Mouse (Mus musculus) small intestine, adult 2 months (tissue): ENCODE results near the gene Polr1e. TPM values are rescaled to one million over a fixed set of nuclear protein-coding genes. Genes with fewer than 3 reads are reported as not detected.
A peak's percentile ranks its signal among the peaks of the same experiment; 100 is the strongest.

Experiments used
- H3K27ac ChIP-seq: fragments of 200-500 bp; 2 replicates; pipeline ENCODE4 v1.5.1; 2012; ENCODE audit warnings: low read depth, low read length, control low read depth, inconsistent platforms; ENCODE audit not compliant: insufficient read depth
- H3K27me3 ChIP-seq: fragments of 200-500 bp; 2 replicates; pipeline ENCODE4 v1.6.1; 2012; ENCODE audit warnings: mild to moderate bottlenecking, moderate library complexity, low read length, inconsistent platforms; ENCODE audit not compliant: control insufficient read depth, insufficient read depth
- H3K36me3 ChIP-seq: fragments of 200-500 bp; 2 replicates; pipeline ENCODE4 v1.6.1; 2012; ENCODE audit warnings: mild to moderate bottlenecking, low read length, control low read depth, inconsistent platforms; ENCODE audit not compliant: control insufficient read depth, insufficient read depth
- H3K4me1 ChIP-seq: fragments of 200-500 bp; 2 replicates; pipeline ENCODE4 v1.6.1; 2012; ENCODE audit warnings: low read length, inconsistent platforms, mixed read lengths; ENCODE audit not compliant: control insufficient read depth, insufficient read depth, insufficient read length
- H3K4me3 ChIP-seq: fragments of 200-500 bp; 2 replicates; pipeline ENCODE4 v1.5.1; 2012; ENCODE audit warnings: low read depth, mild to moderate bottlenecking, control low read depth, inconsistent platforms, low read length, moderate library complexity
- CTCF ChIP-seq: fragments of 200-500 bp; IDR thresholded peaks from 2 replicates; pipeline ENCODE4 v1.5.1; 2012; ENCODE audit warnings: low read depth, mild to moderate bottlenecking, control low read depth, inconsistent platforms, low read length, moderate library complexity, mixed read lengths; ENCODE audit not compliant: insufficient replicate concordance, insufficient read length; ENCODE audit errors: extremely low read depth
- POLR2A ChIP-seq: fragments of 200-500 bp; IDR thresholded peaks from 2 replicates; pipeline ENCODE4 v1.6.1; 2012; ENCODE audit warnings: low read depth, mild to moderate bottlenecking, control low read depth, inconsistent platforms, low read length, moderate library complexity
- WGBS: fragments of 180-500 bp; shearing (Covaris S2); methylation state at CpG from one replicate; pipeline ENCODE4 v1.1.7; 2018; 5-methylcytosine and 5-hydroxymethylcytosine counted together
- polyA plus RNA-seq: library from polyadenylated mRNA; depleted of rRNA; stranded (reverse); fragments of >200 nt; gene quantifications from 2 replicates; pipeline ENCODE4 v1.2.3, GENCODE M21; 2012; rRNA removed

The Polr1e gene
- polyA plus RNA-seq = 1.8 and 2.3 TPM in 2 replicates

DNA sequence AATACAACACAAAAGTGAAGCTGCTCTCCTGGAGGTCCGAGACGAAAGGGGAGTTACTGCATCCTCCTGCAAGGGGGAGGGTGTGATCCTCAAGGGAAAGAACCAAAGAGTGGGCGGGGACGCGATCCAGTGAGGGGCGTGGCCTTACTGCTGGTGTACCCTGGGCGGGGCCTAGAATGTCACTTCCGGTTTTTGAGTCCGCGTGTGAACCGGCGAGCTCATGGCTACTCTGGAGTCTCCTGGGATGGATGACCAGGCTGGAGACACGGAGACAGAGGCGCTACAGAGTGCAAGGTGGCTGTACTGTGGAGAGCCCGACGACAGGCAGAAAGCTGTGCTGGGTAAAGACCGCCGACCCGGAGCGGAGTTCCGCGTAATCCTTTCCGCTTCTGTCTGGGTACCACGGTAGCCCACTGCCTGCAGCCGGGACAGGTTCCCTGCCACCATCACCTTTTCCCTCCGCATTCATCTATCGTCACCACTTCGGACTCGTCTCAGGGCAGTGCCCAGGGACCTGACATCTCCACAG is at the start of gene Polr1e:
Gene Polr1e (plus strand): TSS at position 132 of the 529 bp plus-strand sequence.
- no peak for TF ChIP-seq CTCF
- no peak for TF ChIP-seq POLR2A
- WGBS = under 1% methylated on average over 29 of the region's 29 CpGs
- H3K27ac ChIP-seq = no peak within 1 kb of the TSS

DNA sequence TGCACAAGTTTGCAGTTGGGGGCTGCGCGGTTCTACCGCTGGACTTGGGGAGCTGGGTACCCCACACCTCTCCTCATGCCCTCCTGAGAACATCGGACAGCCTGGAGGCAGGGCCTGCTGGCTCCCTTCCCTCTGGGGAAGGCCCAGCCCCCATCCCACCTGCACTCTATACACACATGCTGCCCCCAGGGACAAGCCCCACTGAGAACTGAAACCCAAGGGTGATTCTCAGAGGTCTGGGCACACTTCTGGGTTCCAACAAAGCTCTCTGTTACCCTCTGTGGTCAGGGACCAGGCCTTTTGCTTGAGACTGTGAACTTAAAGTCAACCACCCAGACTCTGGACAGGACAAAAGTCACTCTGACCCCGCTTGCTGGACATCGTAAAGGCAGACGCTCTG is 48.3 kb upstream of the Polr1e start:
- Histone ChIP-seq H3K27ac (no peak overlapping the region), H3K27me3 (no peaks in the 10 kb centered on the region), H3K4me1 (0 out of 2 replicates have a peak, but pooled peaks cover 3% of the 10 kb centered on the region), H3K4me3 (no peak overlapping the region), H3K36me3 (no peaks in the 10 kb centered on the region)
- no peak for TF ChIP-seq CTCF
- 93% methylated on average over 7 of the region's 7 CpGs for WGBS

More for the DNA sequence above, at the start of gene Polr1e:
- peak within 1 kb of the TSS; percentile 89 for H3K4me3 ChIP-seq
- H3K27me3 ChIP-seq = no peaks in the 10 kb centered on the region
- H3K4me1 ChIP-seq = no peaks in the 10 kb centered on the region
- no peaks in the 10 kb centered on the region for H3K36me3 ChIP-seq

- H3K4me3 ChIP-seq = no peak overlapping the region
- H3K27ac ChIP-seq = no peak overlapping the region
- 0 out of 2 replicates have a peak, but pooled peaks cover 3% of the 10 kb centered on the region for H3K4me1 ChIP-seq
- H3K36me3 ChIP-seq = no peaks in the 10 kb centered on the region
- H3K27me3 ChIP-seq = no peaks in the 10 kb centered on the region
- TF ChIP-seq POLR2A (no peak), CTCF (peak; percentile 76; the same call in 1 of the 2 replicates)
- 16% methylated on average over 10 of the region's 10 CpGs for WGBS
Measured at GRCm38 (mm10) chr4:44970612-44971110, 47.7 kb upstream of the Polr1e start.

- WGBS = 11% methylated on average over 9 of the region's 9 CpGs
- H3K4me3 ChIP-seq = peak overlapping the region; percentile 27
- no peak overlapping the region for H3K27ac ChIP-seq
- TF ChIP-seq POLR2A (no peak), CTCF (peak; percentile 93)
- H3K27me3 ChIP-seq = no peaks in the 10 kb centered on the region
- 0 out of 2 replicates have a peak, but pooled peaks cover 3% of the 10 kb centered on the region for H3K4me1 ChIP-seq
- H3K36me3 ChIP-seq = no peaks in the 10 kb centered on the region
Measured at GRCm38 (mm10) chr4:44973450-44973849, 44.9 kb upstream of the Polr1e start.

DNA sequence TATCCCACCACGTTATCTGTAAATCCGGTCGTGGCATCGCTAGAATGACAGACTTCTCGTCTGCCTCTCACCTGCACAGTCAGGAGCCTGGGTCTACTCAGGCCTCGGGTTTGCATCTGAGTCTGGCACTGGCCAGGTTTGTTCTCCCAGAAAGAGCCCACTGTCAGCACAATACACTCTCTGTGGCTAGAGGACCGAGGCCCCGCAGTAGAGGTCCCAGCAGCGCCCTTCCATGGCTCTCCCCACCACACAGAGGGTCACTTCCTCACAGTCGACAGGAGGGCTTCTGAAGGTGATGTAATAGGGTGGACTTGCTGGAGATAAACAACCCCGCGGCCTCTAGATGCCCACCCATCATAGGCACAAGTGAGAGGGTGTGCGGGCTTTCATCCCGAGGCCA is 44.5 kb upstream of the Polr1e start:
- WGBS = 35% methylated on average over 14 of the region's 14 CpGs
- Histone ChIP-seq H3K27ac (no peak overlapping the region), H3K4me1 (0 out of 2 replicates have a peak, but pooled peaks cover 3% of the 10 kb centered on the region), H3K36me3 (no peaks in the 10 kb centered on the region), H3K27me3 (no peaks in the 10 kb centered on the region), H3K4me3 (peak overlapping the region; percentile 27)
- TF ChIP-seq CTCF = no peak
- no peak for TF ChIP-seq POLR2A

DNA sequence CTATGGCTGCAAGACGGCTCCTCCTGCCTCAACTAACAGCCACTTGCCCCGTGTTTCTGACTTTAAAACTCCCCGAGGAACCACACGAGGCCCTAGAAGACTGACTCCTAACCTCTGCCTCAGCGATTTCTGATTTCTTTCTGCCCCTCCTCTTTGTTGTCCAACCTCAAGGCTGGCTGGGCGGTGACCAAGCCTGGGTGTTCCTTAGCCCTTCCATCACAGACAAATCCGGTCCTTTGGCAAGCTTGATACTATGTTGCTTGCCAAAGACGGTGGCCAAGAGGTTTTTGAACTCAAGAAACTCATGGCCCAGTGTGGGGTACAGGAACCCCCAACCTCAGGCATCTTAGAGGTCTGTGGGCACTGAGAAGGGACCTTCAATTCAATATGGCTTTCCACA is 44.1 kb upstream of the Polr1e start:
- H3K27me3 ChIP-seq = no peaks in the 10 kb centered on the region
- H3K27ac ChIP-seq = no peak overlapping the region
- TF ChIP-seq CTCF = no peak
- no peak for TF ChIP-seq POLR2A
- H3K36me3 ChIP-seq = no peaks in the 10 kb centered on the region
- WGBS = 71% methylated on average over 8 of the region's 8 CpGs
- 0 out of 2 replicates have a peak, but pooled peaks cover 3% of the 10 kb centered on the region for H3K4me1 ChIP-seq
- no peak overlapping the region for H3K4me3 ChIP-seq

GRCm38 (mm10) chr4:44976026-44976615 is 42.3 kb upstream of the Polr1e start:
- Histone ChIP-seq H3K27ac (no peak overlapping the region), H3K4me3 (no peak overlapping the region), H3K4me1 (peaks cover 3% of the 10 kb centered on the region; the same call in 1 of the 2 replicates), H3K36me3 (no peaks in the 10 kb centered on the region), H3K27me3 (no peaks in the 10 kb centered on the region)
- WGBS = 66% methylated on average over 6 of the region's 6 CpGs
- TF ChIP-seq POLR2A (no peak), CTCF (no peak)
